Mouse (Mus musculus) MEL (cell line): ENCODE results near the gene Gp2. TPM values are rescaled to one million over a fixed set of nuclear protein-coding genes. Genes with fewer than 3 reads are reported as not detected.

ENCODE experiments used
- DNase-seq: peaks from one replicate; pipeline ENCODE4 v3.0.0; 2011; ENCODE audit warnings: low read depth, low spot score
- H3K27ac ChIP-seq: 2 replicates; pipeline ENCODE4 v1.5.1; 2012; ENCODE audit warnings: low read depth, mild to moderate bottlenecking, control low read depth, low read length, moderate library complexity; ENCODE audit not compliant: control insufficient read depth
- H3K27me3 ChIP-seq, 2 experiments: fragments of 150-350 bp in 1 of 2; sonication (generic) in 1 of 2; 2 replicates each; pipeline ENCODE4 v1.6.1; 2012; ENCODE audit warnings: low read length in 2 of 2, mild to moderate bottlenecking in 2 of 2, improper control_type of control experiment in 1 of 2, moderate library complexity in 1 of 2; ENCODE audit not compliant: insufficient read depth in 2 of 2, control insufficient read depth in 1 of 2
- H3K36me3 ChIP-seq, 2 experiments: 2 replicates each; pipeline ENCODE4 v1.6.1; 2012 to 2014; ENCODE audit warnings: low read length in 2 of 2, improper control_type of control experiment in 1 of 2, inconsistent platforms in 1 of 2, mild to moderate bottlenecking in 1 of 2; ENCODE audit not compliant: insufficient read depth in 2 of 2, control insufficient read depth in 1 of 2
- H3K4me1 ChIP-seq, 2 experiments: fragments of 150-350 bp in 1 of 2; sonication (generic) in 1 of 2; 2 replicates each; pipeline ENCODE4 v1.6.1; 2012; ENCODE audit warnings: low read length in 2 of 2, improper control_type of control experiment in 1 of 2, mild to moderate bottlenecking in 1 of 2; ENCODE audit not compliant: insufficient read depth in 2 of 2, control insufficient read depth in 1 of 2
- H3K4me3 ChIP-seq, 2 experiments: fragments of 150-350 bp in 1 of 2; sonication (generic) in 1 of 2; 2 replicates each; pipeline ENCODE4 v1.5.1; 2012; ENCODE audit warnings: low read depth in 2 of 2, low read length in 2 of 2, mild to moderate bottlenecking in 2 of 2, moderate library complexity in 2 of 2, control low read depth in 1 of 2, improper control_type of control experiment in 1 of 2; ENCODE audit not compliant: control insufficient read depth in 1 of 2, insufficient read depth in 1 of 2
- H3K79me2 ChIP-seq: 2 replicates; pipeline ENCODE4 v1.6.1; 2012; ENCODE audit warnings: mild to moderate bottlenecking, low read length, moderate library complexity; ENCODE audit not compliant: control insufficient read depth, poor library complexity, insufficient read depth
- H3K9ac ChIP-seq: 2 replicates; pipeline ENCODE4 v1.6.1; 2012; ENCODE audit warnings: low read depth, mild to moderate bottlenecking, control low read depth, low read length, moderate library complexity; ENCODE audit not compliant: control insufficient read depth, poor library complexity, severe bottlenecking
- H3K9me3 ChIP-seq: fragments of 150-350 bp; sonication (generic); replicated peaks from 2 replicates; pipeline ENCODE4 v1.6.1; 2012; ENCODE audit warnings: mild to moderate bottlenecking, low read length, improper control_type of control experiment, moderate library complexity; ENCODE audit not compliant: insufficient read depth
- CHD1 ChIP-seq: IDR thresholded peaks from 2 replicates; pipeline ENCODE4 v1.6.1; 2012; ENCODE audit warnings: low read depth, mild to moderate bottlenecking, inconsistent platforms, low read length, improper control_type of control experiment
- CTCF ChIP-seq, 3 experiments: IDR thresholded peaks in 2 of 3; conservative IDR thresholded peaks in 1 of 3; 2 replicates each; pipeline ENCODE4 v1.5.1; 2011 to 2012; ENCODE audit warnings: low read length in 3 of 3, low read depth in 2 of 3, mild to moderate bottlenecking in 2 of 3, improper control_type of control experiment in 1 of 3, inconsistent platforms in 1 of 3, mixed read lengths in 1 of 3, moderate library complexity in 1 of 3; ENCODE audit not compliant: control insufficient read depth in 1 of 3, insufficient read depth in 1 of 3, poor library complexity in 1 of 3, severe bottlenecking in 1 of 3
- EP300 ChIP-seq, 2 experiments: IDR thresholded peaks; 2 replicates each; pipeline ENCODE4 v1.6.1; 2011; ENCODE audit warnings: improper control_type of control experiment in 2 of 2, low read length in 2 of 2, low read depth in 1 of 2, mild to moderate bottlenecking in 1 of 2
- GATA1 ChIP-seq: IDR thresholded peaks from 2 replicates; pipeline ENCODE4 v1.6.1; 2011; ENCODE audit warnings: low read depth, low read length, improper control_type of control experiment
- KAT2A ChIP-seq: conservative IDR thresholded peaks from 2 replicates; pipeline ENCODE4 v1.6.1; 2012; ENCODE audit warnings: low read depth, low read length, improper control_type of control experiment, inconsistent platforms
- MAX ChIP-seq: IDR thresholded peaks from 2 replicates; pipeline ENCODE4 v1.6.1; 2011; ENCODE audit warnings: low read length, improper control_type of control experiment
- MEF2A ChIP-seq: IDR thresholded peaks from 2 replicates; pipeline ENCODE4 v1.6.1; 2014; ENCODE audit warnings: low read depth, mild to moderate bottlenecking, inconsistent platforms, low read length, improper control_type of control experiment; ENCODE audit not compliant: poor library complexity, insufficient replicate concordance, severe bottlenecking; ENCODE audit errors: extremely low read depth
- MXI1 ChIP-seq: IDR thresholded peaks from 2 replicates; pipeline ENCODE4 v1.6.1; 2011; ENCODE audit warnings: mild to moderate bottlenecking, low read depth, low read length, improper control_type of control experiment
- MYB ChIP-seq: IDR thresholded peaks from 2 replicates; pipeline ENCODE4 v1.6.1; 2011; ENCODE audit warnings: mild to moderate bottlenecking, low read depth, low read length, improper control_type of control experiment
- POLR2AphosphoS2 ChIP-seq: IDR thresholded peaks from 2 replicates; pipeline ENCODE4 v1.6.1; 2011; ENCODE audit warnings: low read length, improper control_type of control experiment
- RAD21 ChIP-seq: IDR thresholded peaks from 2 replicates; pipeline ENCODE4 v1.6.1; 2011; ENCODE audit warnings: mild to moderate bottlenecking, low read depth, low read length, improper control_type of control experiment
- SIN3A ChIP-seq: IDR thresholded peaks from 2 replicates; pipeline ENCODE4 v1.6.1; 2012; ENCODE audit warnings: low read length, improper control_type of control experiment, inconsistent platforms
- SMC3 ChIP-seq: IDR thresholded peaks from 2 replicates; pipeline ENCODE4 v1.6.1; 2011; ENCODE audit warnings: low read depth, low read length, improper control_type of control experiment
- UBTF ChIP-seq: IDR thresholded peaks from 2 replicates; pipeline ENCODE4 v1.6.1; 2012; ENCODE audit warnings: low read depth, mild to moderate bottlenecking, inconsistent platforms, low read length, improper control_type of control experiment, moderate library complexity, borderline replicate concordance; ENCODE audit not compliant: insufficient read depth
- USF1 ChIP-seq: IDR thresholded peaks from 2 replicates; pipeline ENCODE4 v1.6.1; 2014; ENCODE audit warnings: low read depth, mild to moderate bottlenecking, inconsistent platforms, low read length, improper control_type of control experiment, moderate library complexity
- ZC3H11A ChIP-seq: IDR thresholded peaks from 2 replicates; pipeline ENCODE4 v1.6.1; 2012; ENCODE audit warnings: low read depth, mild to moderate bottlenecking, inconsistent platforms, low read length, improper control_type of control experiment
- ZKSCAN1 ChIP-seq: IDR thresholded peaks from 2 replicates; pipeline ENCODE4 v1.6.1; 2012; ENCODE audit warnings: low read depth, mild to moderate bottlenecking, inconsistent platforms, low read length, improper control_type of control experiment, moderate library complexity
- ZNF384 ChIP-seq: IDR thresholded peaks from 2 replicates; pipeline ENCODE4 v1.6.1; 2012; ENCODE audit warnings: low read depth, mild to moderate bottlenecking, inconsistent platforms, low read length, improper control_type of control experiment
- polyA plus RNA-seq, 2 experiments: library from polyadenylated mRNA; stranded (reverse) in 1 of 2; unstranded in 1 of 2; fragments of >175 nt in 1 of 2; fragments of >200 nt in 1 of 2; gene quantifications; 2 replicates each; pipeline versions ENCODE4 v1.2.1 to v1.2.4; 2012; ENCODE audit warnings: low replicate concordance in 2 of 2, low read depth in 1 of 2; ENCODE audit not compliant: insufficient read length in 2 of 2, insufficient read depth in 1 of 2, missing spikeins in 1 of 2
- total RNA-seq: library from RNA; depleted of rRNA; stranded (reverse); fragments of 300-350 nt; gene quantifications from 2 replicates; pipeline ENCODE4 v1.2.3, GENCODE M21; 2012

Gene Gp2
- total and polyA plus RNA-seq, 3 experiments: not detected

DNA sequence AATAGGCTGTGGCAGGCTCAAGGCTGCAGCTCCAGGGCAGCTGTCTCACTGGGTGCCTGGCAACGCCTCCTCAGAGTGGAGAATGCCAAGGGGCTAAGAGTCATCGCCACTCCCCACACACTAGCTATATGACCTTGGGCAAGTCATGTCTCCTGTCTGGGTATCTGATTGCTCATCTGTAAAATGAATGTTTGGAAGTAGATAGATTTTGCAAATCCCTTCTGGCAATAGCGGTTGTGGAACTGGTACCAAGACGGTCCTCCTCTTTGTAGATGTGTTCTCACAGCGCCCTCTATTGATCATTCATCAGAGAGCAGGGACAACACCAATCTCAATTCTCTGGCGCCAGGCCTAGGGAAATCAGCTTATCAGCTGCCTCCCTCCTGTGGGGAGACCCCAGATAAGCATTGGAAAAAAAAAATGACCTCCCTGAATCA is 31.9 kb downstream of the Gp2 start:
- TF ChIP-seq POLR2AphosphoS2 (no peak), EP300 (IDR thresholded peaks at IDR 0.05; ENCODE audit: low read depth in 1 of 2, low read length in 2 of 2) (peak in 1 of 2 experiments; percentile 22; a peak in 1 of 4 replicates), ZNF384 (peak; percentile 63), SMC3 (peak; percentile 83), CTCF (IDR thresholded peaks at IDR 0.05 in 2 of 3, conservative IDR thresholded peaks at IDR 0.05 in 1 of 3; ENCODE audit: control insufficient read depth in 1 of 3, insufficient read depth in 1 of 3, low read depth in 2 of 3, low read length in 3 of 3, poor library complexity in 1 of 3, severe bottlenecking in 1 of 3) (peak; percentile 58 to 86 (median 62)), GATA1 (peak; percentile 60), RAD21 (peak; percentile 92), MXI1 (no peak), ZC3H11A (peak; percentile 90)
- Histone ChIP-seq H3K9ac (no peak overlapping the region), H3K27me3 (no peaks in the 10 kb centered on the region), H3K9me3 (no peaks in the 10 kb centered on the region), H3K27ac (no peak overlapping the region), H3K4me3 (no peak overlapping the region), H3K79me2 (no peaks in the 10 kb centered on the region), H3K4me1 (no peaks in the 10 kb centered on the region), H3K36me3 (no peaks in the 10 kb centered on the region)
- DNase-seq: peak; percentile 66

- H3K27ac ChIP-seq: no peak overlapping the region
- H3K4me1 ChIP-seq: no peaks in the 10 kb centered on the region
- no peak overlapping the region for H3K4me3 ChIP-seq
- no peaks in the 10 kb centered on the region for H3K27me3 ChIP-seq
- H3K9me3 ChIP-seq: no peaks in the 10 kb centered on the region
- DNase-seq: no peak
- TF ChIP-seq GATA1 (no peak), MAX (no peak), CHD1 (no peak), MYB (no peak), ZKSCAN1 (no peak), SIN3A (no peak), USF1 (no peak), UBTF (no peak), MEF2A (no peak), KAT2A (no peak), EP300 (IDR thresholded peaks at IDR 0.05; ENCODE audit: low read depth in 1 of 2, low read length in 2 of 2) (no peak)
- H3K36me3 ChIP-seq: no peaks in the 10 kb centered on the region
- no peak overlapping the region for H3K9ac ChIP-seq
- H3K79me2 ChIP-seq: no peaks in the 10 kb centered on the region
These were observed 38.4 kb downstream of the Gp2 start for GRCm38 (mm10) chr7:119420730-119421129.
